Mouse (Mus musculus) kidney, postnatal 36 days (tissue): ENCODE measurements around the gene Cenpa.
A peak's percentile ranks its signal among the peaks of the same experiment; 100 is the strongest.
"Not testable (repeated sequence)": the region's sequence is repeated elsewhere in the genome, so short reads cannot be mapped to it uniquely, and the experiment has no call there.

Source experiments
- DNase-seq, 2 experiments: peaks; one replicate each; pipeline ENCODE4 v3.0.0; 2021 to 2022; ENCODE audit warnings: mixed read lengths in 2 of 2

The Cenpa gene

GRCm38 (mm10) chr5:30681970-30682369 lies 15.4 kb downstream of the Cenpa start:
- DNase-seq: no peak

- peak in 1 of 2 experiments; percentile 33 for DNase-seq
These were observed 16.5 kb downstream of the Cenpa start for GRCm38 (mm10) chr5:30682967-30683600.

- DNase-seq: peak in 1 of 2 experiments; percentile 13
These were observed 17.4 kb downstream of the Cenpa start for GRCm38 (mm10) chr5:30683993-30684392.

GRCm38 (mm10) chr5:30686781-30687180 lies 20.2 kb downstream of the Cenpa start:
- peak in 1 of 2 experiments; percentile 56 for DNase-seq

GRCm38 (mm10) chr5:30700361-30701000 lies 33.9 kb downstream of the Cenpa start:
- no peak for DNase-seq

- not testable (repeated sequence) for DNase-seq
These were observed 34.8 kb downstream of the Cenpa start for GRCm38 (mm10) chr5:30701373-30701772.

- DNase-seq: no peak
These were observed 35.3 kb downstream of the Cenpa start for GRCm38 (mm10) chr5:30701866-30702265.

GRCm38 (mm10) chr5:30709744-30710383 lies 43.3 kb downstream of the Cenpa start:
- peak; percentile 77 to 84 for DNase-seq

- no peak for DNase-seq
These were observed 43.9 kb downstream of the Cenpa start for GRCm38 (mm10) chr5:30710486-30710885.

- DNase-seq: peak; percentile 89 to 90
These were observed 44.8 kb downstream of the Cenpa start, which contains the start of gene Dpysl5 for GRCm38 (mm10) chr5:30711147-30712001. Gene Dpysl5, plus strand, starts transcription at chr5:30711564.

GRCm38 (mm10) chr5:30712002-30712390 lies 45.4 kb downstream of the Cenpa start:
- DNase-seq: no peak

GRCm38 (mm10) chr5:30712441-30713298 lies 46.1 kb downstream of the Cenpa start:
- peak in 1 of 2 experiments; percentile 13 for DNase-seq

GRCm38 (mm10) chr5:30713299-30713675 lies 46.7 kb downstream of the Cenpa start:
- peak in 1 of 2 experiments; percentile 21 for DNase-seq

GRCm38 (mm10) chr5:30713691-30714090 lies 47.1 kb downstream of the Cenpa start:
- no peak for DNase-seq

- DNase-seq: no peak
These were observed 49.7 kb downstream of the Cenpa start for GRCm38 (mm10) chr5:30716311-30716710.

GRCm38 (mm10) chr5:30717506-30717905 lies 50.9 kb downstream of the Cenpa start:
- DNase-seq: no peak

- no peak for DNase-seq
These were observed 51.6 kb downstream of the Cenpa start for GRCm38 (mm10) chr5:30717991-30718703.

GRCm38 (mm10) chr5:30721935-30722334 lies 55.4 kb downstream of the Cenpa start:
- DNase-seq: no peak
